Mouse (Mus musculus): ENCODE measurements around the gene Ankrd13d. TPM values are rescaled to one million over a fixed set of nuclear protein-coding genes. Genes with fewer than 3 reads are reported as not detected.
A peak's percentile ranks its signal among the peaks of the same experiment; 100 is the strongest.
"Not testable (repeated sequence)": the region's sequence is repeated elsewhere in the genome, so short reads cannot be mapped to it uniquely, and the experiment has no call there.

Gene Ankrd13d
- polyA plus RNA-seq, 1 experiment = 2.2 TPM

GRCm38 (mm10) chr19:4257897-4258252 lies 25.1 kb downstream of the Ankrd13d start:
- no peak for TF ChIP-seq MAX (IDR thresholded peaks at IDR 0.05)
- no peak for TF ChIP-seq CTCF (IDR thresholded peaks at IDR 0.05; ENCODE audit: control insufficient read depth, insufficient read depth, insufficient read length)
- Histone ChIP-seq H3K79me2 (ENCODE audit: control insufficient read depth, insufficient read depth) (no peaks in the 10 kb centered on the region), H3K36me3 (ENCODE audit: control insufficient read depth, insufficient read depth) (no peaks in the 10 kb centered on the region), H3K4me3 (ENCODE audit: insufficient read depth, poor library complexity, severe bottlenecking) (peak overlapping the region; percentile 71), H3K27me3 (ENCODE audit: control insufficient read depth, insufficient read depth, insufficient read length) (no peaks in the 10 kb centered on the region), H3K79me3 (ENCODE audit: low read depth) (no peaks in the 10 kb centered on the region), H3ac (ENCODE audit: control insufficient read depth, insufficient read length, low read depth) (peak overlapping the region; percentile 34)

DNA sequence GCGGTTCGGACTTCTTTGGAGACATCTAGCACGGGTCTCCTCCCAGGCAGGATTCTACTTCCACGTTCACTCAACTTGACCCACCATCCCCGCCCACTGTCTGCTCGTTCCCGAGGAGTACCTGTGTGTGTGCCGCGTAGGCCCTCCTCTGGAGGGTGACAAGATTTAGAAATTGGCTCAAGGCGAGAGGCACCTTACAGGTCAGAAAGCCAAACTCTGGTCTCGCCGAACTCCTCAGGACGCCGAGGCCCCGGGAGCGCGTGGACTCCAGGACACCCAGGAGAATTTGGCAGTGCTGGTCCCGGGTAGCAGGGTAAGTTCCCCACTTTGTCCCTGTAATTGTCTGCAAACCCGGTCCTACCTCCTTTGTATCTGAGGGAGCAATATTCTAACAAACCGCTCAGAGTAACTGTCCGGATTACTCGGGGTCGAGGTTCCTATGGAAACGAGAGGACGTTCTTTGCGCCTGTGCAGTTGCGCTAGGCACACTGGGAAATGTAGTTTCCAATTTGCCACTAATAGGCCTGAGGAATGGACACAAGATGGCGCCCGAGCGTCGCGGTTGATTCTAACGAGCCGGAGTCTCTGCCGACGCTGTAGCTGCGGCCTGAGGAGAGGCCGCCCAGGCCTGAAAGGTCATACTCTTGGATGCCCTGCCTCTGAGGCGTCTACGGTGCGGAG lies 25.6 kb downstream of the Ankrd13d start:
- no peaks in the 10 kb centered on the region for H3K27me3 ChIP-seq (ENCODE audit: control insufficient read depth, insufficient read depth, insufficient read length)
- TF ChIP-seq FOSL1 (IDR thresholded peaks at IDR 0.05; ENCODE audit: insufficient read depth, low read length, poor library complexity, severe bottlenecking) (no peak), MAX (IDR thresholded peaks at IDR 0.05) (no peak), USF1 (IDR thresholded peaks at IDR 0.05; ENCODE audit: low read depth) (no peak), CTCF (IDR thresholded peaks at IDR 0.05; ENCODE audit: control insufficient read depth, insufficient read depth, insufficient read length) (peak; percentile 78)
- no peaks in the 10 kb centered on the region for H3K79me3 ChIP-seq (ENCODE audit: low read depth)
- peak overlapping the region; percentile 73 for H3ac ChIP-seq (ENCODE audit: control insufficient read depth, insufficient read length, low read depth)
- peak overlapping the region; percentile 71 for H3K4me3 ChIP-seq (ENCODE audit: insufficient read depth, poor library complexity, severe bottlenecking)
- no peaks in the 10 kb centered on the region for H3K36me3 ChIP-seq (ENCODE audit: control insufficient read depth, insufficient read depth)
- H3K79me2 ChIP-seq (ENCODE audit: control insufficient read depth, insufficient read depth) = no peaks in the 10 kb centered on the region

DNA sequence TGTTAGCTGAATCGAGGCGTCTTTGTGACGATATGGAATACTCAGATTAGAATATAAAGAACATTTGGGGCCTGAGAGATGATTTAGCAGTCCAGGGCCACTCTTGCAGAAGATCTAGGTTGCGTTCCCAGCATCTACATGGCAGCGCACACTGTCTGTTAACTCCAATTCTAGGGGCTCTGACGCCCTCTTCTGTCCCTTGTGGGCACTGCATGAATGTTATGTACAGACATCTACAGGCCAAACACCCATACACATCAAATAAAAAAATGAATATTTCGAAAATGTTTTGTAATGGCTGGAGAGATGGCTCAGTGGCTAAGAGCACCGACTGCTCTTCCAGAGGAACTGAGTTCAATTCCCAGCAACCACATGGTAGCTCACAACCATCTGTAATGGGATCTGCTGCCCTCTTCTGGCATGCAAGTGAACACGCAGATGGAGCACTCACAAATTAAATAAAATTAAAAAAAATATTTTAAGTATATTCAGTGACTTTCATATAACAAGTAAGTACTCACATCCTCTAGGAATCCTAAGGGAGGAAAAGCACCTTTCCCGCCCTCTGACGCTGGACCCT lies 27.3 kb downstream of the Ankrd13d start:
- Histone ChIP-seq H3K27me3 (ENCODE audit: control insufficient read depth, insufficient read depth, insufficient read length) (no peaks in the 10 kb centered on the region), H3K36me3 (ENCODE audit: control insufficient read depth, insufficient read depth) (no peaks in the 10 kb centered on the region), H3K4me3 (ENCODE audit: insufficient read depth, poor library complexity, severe bottlenecking) (no peak overlapping the region), H3ac (ENCODE audit: control insufficient read depth, insufficient read length, low read depth) (no peak overlapping the region), H3K79me3 (ENCODE audit: low read depth) (no peaks in the 10 kb centered on the region), H3K79me2 (ENCODE audit: control insufficient read depth, insufficient read depth) (no peaks in the 10 kb centered on the region)
- TF ChIP-seq FOSL1 (IDR thresholded peaks at IDR 0.05; ENCODE audit: insufficient read depth, low read length, poor library complexity, severe bottlenecking) = no peak
- no peak for TF ChIP-seq MYOG (IDR thresholded peaks at IDR 0.05; ENCODE audit: control insufficient read depth, extremely low read depth, insufficient read length)
- TF ChIP-seq MAX (IDR thresholded peaks at IDR 0.05) = no peak
- TF ChIP-seq USF1 (IDR thresholded peaks at IDR 0.05; ENCODE audit: low read depth) = no peak
- TF ChIP-seq MYOD1 (IDR thresholded peaks at IDR 0.05; ENCODE audit: control insufficient read depth, insufficient read length, low read depth) = no peak
- TF ChIP-seq CTCF (IDR thresholded peaks at IDR 0.05; ENCODE audit: control insufficient read depth, insufficient read depth, insufficient read length) = no peak
- TF ChIP-seq CEBPB (IDR thresholded peaks at IDR 0.05; ENCODE audit: low read depth) = no peak

GRCm38 (mm10) chr19:4254230-4254629 lies 28.7 kb downstream of the Ankrd13d start:
- no peaks in the 10 kb centered on the region for H3K79me2 ChIP-seq (ENCODE audit: control insufficient read depth, insufficient read depth)
- H3K27me3 ChIP-seq (ENCODE audit: control insufficient read depth, insufficient read depth, insufficient read length) = no peaks in the 10 kb centered on the region
- TF ChIP-seq MYOG (IDR thresholded peaks at IDR 0.05; ENCODE audit: control insufficient read depth, extremely low read depth, insufficient read length) = no peak
- no peak for TF ChIP-seq CTCF (IDR thresholded peaks at IDR 0.05; ENCODE audit: control insufficient read depth, insufficient read depth, insufficient read length)
- no peak for TF ChIP-seq USF1 (IDR thresholded peaks at IDR 0.05; ENCODE audit: low read depth)
- TF ChIP-seq MYOD1 (IDR thresholded peaks at IDR 0.05; ENCODE audit: control insufficient read depth, insufficient read length, low read depth) = no peak
- no peak for TF ChIP-seq FOSL1 (IDR thresholded peaks at IDR 0.05; ENCODE audit: insufficient read depth, low read length, poor library complexity, severe bottlenecking)
- no peak for TF ChIP-seq CEBPB (IDR thresholded peaks at IDR 0.05; ENCODE audit: low read depth)
- no peak for TF ChIP-seq MAX (IDR thresholded peaks at IDR 0.05)
- H3K36me3 ChIP-seq (ENCODE audit: control insufficient read depth, insufficient read depth) = no peaks in the 10 kb centered on the region
- no peak overlapping the region for H3ac ChIP-seq (ENCODE audit: control insufficient read depth, insufficient read length, low read depth)
- no peak overlapping the region for H3K4me3 ChIP-seq (ENCODE audit: insufficient read depth, poor library complexity, severe bottlenecking)
- H3K79me3 ChIP-seq (ENCODE audit: low read depth) = no peaks in the 10 kb centered on the region

DNA sequence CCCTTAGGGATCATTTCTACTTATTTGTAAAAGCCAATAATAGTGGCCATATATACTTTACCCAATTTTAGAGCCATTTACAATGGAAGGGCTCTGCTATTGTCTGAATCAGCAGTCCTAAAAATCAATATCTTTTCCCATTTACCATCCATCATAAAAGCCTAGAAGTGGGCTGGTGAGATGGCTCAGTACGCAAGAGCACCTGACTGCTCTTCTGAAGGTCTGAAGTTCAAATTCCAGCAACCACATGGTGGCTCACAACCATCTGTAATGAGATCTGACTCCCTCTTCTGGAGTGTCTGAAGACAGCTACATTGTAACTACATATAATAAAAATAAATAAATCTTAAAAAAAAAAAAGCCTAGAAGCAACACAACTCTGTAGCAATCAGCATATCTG lies 34.3 kb downstream of the Ankrd13d start:
- H3K4me3 ChIP-seq (ENCODE audit: insufficient read depth, poor library complexity, severe bottlenecking); H3K27me3 ChIP-seq (ENCODE audit: control insufficient read depth, insufficient read depth, insufficient read length); H3ac ChIP-seq (ENCODE audit: control insufficient read depth, insufficient read length, low read depth); H3K79me2 ChIP-seq (ENCODE audit: control insufficient read depth, insufficient read depth); H3K36me3 ChIP-seq (ENCODE audit: control insufficient read depth, insufficient read depth); H3K79me3 ChIP-seq (ENCODE audit: low read depth): not testable (repeated sequence)

- Histone ChIP-seq H3K27me3 (ENCODE audit: control insufficient read depth, insufficient read depth, insufficient read length) (no peaks in the 10 kb centered on the region), H3K79me3 (ENCODE audit: low read depth) (no peaks in the 10 kb centered on the region), H3ac (ENCODE audit: control insufficient read depth, insufficient read length, low read depth) (no peak overlapping the region), H3K4me3 (ENCODE audit: insufficient read depth, poor library complexity, severe bottlenecking) (no peak overlapping the region), H3K79me2 (ENCODE audit: control insufficient read depth, insufficient read depth) (no peaks in the 10 kb centered on the region), H3K36me3 (ENCODE audit: control insufficient read depth, insufficient read depth) (no peaks in the 10 kb centered on the region)
- TF ChIP-seq MAX (IDR thresholded peaks at IDR 0.05) (no peak), FOSL1 (IDR thresholded peaks at IDR 0.05; ENCODE audit: insufficient read depth, low read length, poor library complexity, severe bottlenecking) (no peak), MYOD1 (IDR thresholded peaks at IDR 0.05; ENCODE audit: control insufficient read depth, insufficient read length, low read depth) (no peak), MYOG (IDR thresholded peaks at IDR 0.05; ENCODE audit: control insufficient read depth, extremely low read depth, insufficient read length) (no peak)
These were observed 35.9 kb downstream of the Ankrd13d start for GRCm38 (mm10) chr19:4247010-4247409.

All from C2C12 (cell line).